Mouse (Mus musculus): ENCODE measurements at regions not wholly inside any gene's neighbourhood (a gene's known extent, or its start where the extent isn't known, plus 50 kb on each side); places are given as distances from the start of the nearest gene placed in this dataset.
"Not testable (repeated sequence)": the region's sequence is repeated elsewhere in the genome, so short reads cannot be mapped to it uniquely, and the experiment has no call there.

DNA sequence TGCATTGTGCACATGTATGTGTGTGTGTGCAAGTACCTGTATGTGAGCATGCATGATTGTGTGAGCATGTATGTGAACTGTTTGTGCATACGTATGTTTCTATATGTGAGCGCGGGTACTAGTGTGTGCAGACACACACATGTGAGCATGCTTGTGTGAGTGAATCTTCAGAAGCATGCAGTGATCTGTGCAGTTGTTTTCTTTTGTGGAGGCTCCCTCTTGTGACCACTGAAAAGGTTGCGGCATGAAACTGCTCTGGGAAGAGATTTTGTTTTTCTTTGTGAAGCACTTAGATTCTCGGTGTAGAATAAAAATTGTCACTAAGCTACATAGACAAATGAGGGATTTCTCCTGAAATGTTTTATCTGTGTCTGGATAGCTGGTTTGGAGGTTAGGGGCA lies 189.2 kb upstream of the Rapgef5 start:
- H3K9me3 ChIP-seq; H3K27ac ChIP-seq; H3K27me3 ChIP-seq; H3K36me3 ChIP-seq (replicated peaks); H3K9ac ChIP-seq; H3K4me3 ChIP-seq (replicated peaks); H3K4me1 ChIP-seq; H3K4me2 ChIP-seq: not testable (repeated sequence)
- peak; percentile 68; the same call in 1 of the 2 replicates for ATAC-seq (ENCODE audit: low FRiP score)
- WGBS: 54% methylated on average over 5 of the region's 5 CpGs

DNA sequence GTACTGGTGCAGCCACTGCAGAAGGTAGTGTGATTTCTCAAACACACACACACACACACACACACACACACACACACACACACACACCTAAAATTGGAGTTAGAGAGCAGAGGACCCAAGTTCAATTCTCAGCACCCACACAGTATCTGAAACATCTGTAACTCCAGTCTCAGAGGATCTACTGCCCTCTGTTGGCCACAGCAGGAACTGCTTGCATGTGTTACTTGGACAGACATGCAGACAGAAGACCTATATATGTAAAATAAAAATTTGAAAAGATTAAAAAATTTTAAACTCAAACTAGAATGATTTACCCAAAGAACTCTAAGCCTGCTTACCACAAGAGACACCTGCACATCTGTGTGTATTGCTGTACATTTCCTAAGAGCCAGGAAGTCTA lies 185.9 kb upstream of the Rapgef5 start:
- Histone ChIP-seq H3K27ac (no peak overlapping the region), H3K9me3 (no peaks in the 10 kb centered on the region; the same call in 1 of the 2 replicates), H3K36me3 (replicated peaks) (no peaks in the 10 kb centered on the region), H3K4me3 (replicated peaks) (no peak overlapping the region), H3K9ac (no peak overlapping the region), H3K4me2 (no peak overlapping the region), H3K27me3 (0 out of 2 replicates have a peak, but pooled peaks cover 4% of the 10 kb centered on the region), H3K4me1 (no peaks in the 10 kb centered on the region)
- no peak for ATAC-seq (ENCODE audit: low FRiP score)

- no peak overlapping the region for H3K27ac ChIP-seq
- no peak overlapping the region for H3K9ac ChIP-seq
These were observed 179.4 kb upstream of the Rapgef5 start for GRCm38 (mm10) chr12:117336856-117337255.

DNA sequence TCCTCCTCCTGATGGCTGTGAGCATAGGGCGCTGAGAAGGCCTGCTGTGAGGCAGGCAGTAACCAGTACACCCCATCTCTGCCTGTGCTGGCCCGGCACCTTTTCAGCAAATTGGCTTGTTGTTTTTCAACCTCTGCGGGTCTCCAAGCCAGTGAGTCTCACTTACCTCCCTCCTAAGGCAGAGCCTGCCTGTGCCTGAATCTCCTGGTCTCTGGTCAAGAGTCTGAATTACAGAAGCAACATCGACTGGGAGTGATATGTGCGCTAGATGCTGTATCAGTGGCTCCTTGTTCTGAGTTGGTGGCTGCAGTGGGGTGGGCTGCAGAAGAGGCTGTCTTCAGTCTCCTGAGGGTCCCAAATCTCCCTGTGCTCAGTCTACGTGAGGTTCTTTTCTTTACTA lies 174.0 kb upstream of the Rapgef5 start:
- H3K9me3 ChIP-seq: no peaks in the 10 kb centered on the region
- no peak overlapping the region for H3K4me3 ChIP-seq (replicated peaks)
- H3K4me1 ChIP-seq: peaks cover 70% of the 10 kb centered on the region
- peaks cover 2% of the 10 kb centered on the region; the same call in 1 of the 2 replicates for H3K27me3 ChIP-seq
- no peak overlapping the region for H3K4me2 ChIP-seq
- 33% methylated on average over 6 of the region's 6 CpGs for WGBS
- H3K9ac ChIP-seq: no peak overlapping the region
- no peaks in the 10 kb centered on the region for H3K36me3 ChIP-seq (replicated peaks)
- no peak for ATAC-seq (ENCODE audit: low FRiP score)
- H3K27ac ChIP-seq: peak overlapping the region; percentile 68

More at GRCm38 (mm10) chr12:117336856-117337255, 179.4 kb upstream of the Rapgef5 start:
- Histone ChIP-seq H3K4me3 (replicated peaks) (no peak overlapping the region), H3K4me2 (no peak overlapping the region), H3K4me1 (peaks cover 33% of the 10 kb centered on the region), H3K36me3 (replicated peaks) (no peaks in the 10 kb centered on the region), H3K9me3 (no peaks in the 10 kb centered on the region), H3K27me3 (0 out of 2 replicates have a peak, but pooled peaks cover 2% of the 10 kb centered on the region)
- ATAC-seq (ENCODE audit: low FRiP score): no peak
- 75% methylated on average over 4 of the region's 4 CpGs for WGBS

DNA sequence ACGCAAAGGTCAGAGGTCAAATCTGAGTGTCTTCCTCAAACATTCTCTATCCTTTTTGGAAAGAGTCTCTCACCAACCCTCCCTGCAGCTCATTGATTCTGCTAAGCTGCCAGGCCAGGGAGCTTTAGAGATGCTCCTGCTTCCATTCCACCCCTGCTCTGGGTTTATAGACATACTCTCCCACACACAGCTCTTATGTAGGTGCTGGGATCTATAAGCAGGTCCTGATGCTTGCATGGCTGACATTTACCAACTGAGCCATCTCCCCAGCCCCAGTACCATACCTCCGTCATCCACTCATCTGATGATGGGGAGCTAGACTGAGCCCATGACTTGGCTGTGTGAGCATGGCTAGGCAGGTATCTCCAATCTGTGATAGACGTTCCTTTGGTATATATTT lies 173.2 kb upstream of the Rapgef5 start:
- Histone ChIP-seq H3K27ac (peak overlapping the region; percentile 68; the same call in 1 of the 2 replicates), H3K4me1 (peaks cover 66% of the 10 kb centered on the region), H3K27me3 (peaks cover 2% of the 10 kb centered on the region; the same call in 1 of the 2 replicates), H3K4me2 (no peak overlapping the region), H3K9me3 (no peaks in the 10 kb centered on the region), H3K4me3 (replicated peaks) (no peak overlapping the region), H3K36me3 (replicated peaks) (no peaks in the 10 kb centered on the region), H3K9ac (no peak overlapping the region)
- ATAC-seq (ENCODE audit: low FRiP score): no peak
- 87% methylated on average over 3 of the region's 3 CpGs for WGBS

DNA sequence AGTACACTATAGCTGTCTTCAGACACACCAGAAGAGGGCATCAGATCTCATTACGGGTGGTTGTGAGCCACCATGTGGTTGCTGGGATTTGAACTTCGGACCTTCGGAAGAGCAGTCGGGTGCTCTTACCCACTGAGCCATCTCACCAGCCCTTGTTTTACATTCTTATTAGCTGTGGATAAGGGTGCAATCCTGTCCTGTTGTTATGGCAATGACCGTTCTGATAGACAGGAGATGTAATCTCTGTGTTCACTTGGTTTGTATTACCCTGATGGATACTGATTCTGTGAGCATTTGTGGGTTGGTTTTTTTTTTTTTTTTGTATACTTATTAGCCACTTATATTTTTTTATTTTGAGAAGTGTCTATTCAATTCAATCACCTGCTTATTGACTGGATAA lies 172.7 kb upstream of the Rapgef5 start:
- not testable (repeated sequence) for H3K9me3 ChIP-seq, H3K27ac ChIP-seq
- H3K4me1 ChIP-seq: peaks cover 66% of the 10 kb centered on the region

DNA sequence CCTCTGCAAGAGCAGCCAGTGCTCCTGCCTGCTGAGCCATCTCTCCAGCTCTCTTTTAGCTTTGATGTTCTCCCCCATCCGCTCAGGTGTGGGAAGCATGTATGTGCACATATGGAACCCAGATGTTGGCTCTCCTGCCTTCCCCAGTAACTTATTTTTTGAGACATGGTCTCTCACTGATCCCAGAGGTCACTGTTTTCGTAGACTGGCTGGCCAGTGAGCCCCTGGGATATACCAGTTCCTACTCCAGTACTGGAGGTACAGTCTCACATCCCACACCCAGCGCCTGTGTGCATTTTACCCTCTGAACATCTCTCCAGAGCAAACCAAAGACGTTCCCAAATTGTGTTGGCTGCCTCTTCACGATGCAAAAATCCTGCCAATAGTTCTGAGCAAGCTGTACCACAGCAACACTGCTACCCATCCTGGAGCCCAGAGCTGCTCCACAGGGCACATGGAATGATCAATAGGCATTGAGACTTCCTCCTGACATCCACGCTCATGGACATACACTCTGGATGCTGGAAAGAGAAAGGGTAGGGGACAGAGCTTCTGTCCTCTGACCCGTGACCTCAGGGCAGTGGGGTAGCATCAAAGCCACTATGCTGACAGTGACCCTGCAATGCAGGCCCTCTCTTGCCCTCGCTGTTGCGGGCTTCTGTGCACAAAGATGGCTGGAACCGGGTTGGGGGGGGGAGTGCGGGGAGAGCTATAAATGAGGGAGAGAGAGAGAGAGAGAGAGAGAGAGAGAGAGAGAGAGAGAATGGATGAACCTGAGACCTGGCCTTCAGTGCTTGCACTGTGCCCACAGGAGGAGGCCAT lies 171.8 kb upstream of the Rapgef5 start:
- Histone ChIP-seq H3K4me1 (peaks cover 66% of the 10 kb centered on the region), H3K4me3 (replicated peaks) (no peak overlapping the region), H3K9ac (no peak overlapping the region), H3K27ac (peak overlapping the region; percentile 91), H3K4me2 (peak overlapping the region; percentile 45), H3K36me3 (replicated peaks) (no peaks in the 10 kb centered on the region), H3K27me3 (peaks cover 2% of the 10 kb centered on the region; the same call in 1 of the 2 replicates), H3K9me3 (no peaks in the 10 kb centered on the region)
- peak; percentile 31 for ATAC-seq (ENCODE audit: low FRiP score)
- WGBS: 36% methylated on average over 11 of the region's 11 CpGs

More for the DNA sequence above, 172.7 kb upstream of the Rapgef5 start:
- ATAC-seq (ENCODE audit: low FRiP score); H3K4me2 ChIP-seq; H3K4me3 ChIP-seq (replicated peaks); H3K9ac ChIP-seq; H3K27me3 ChIP-seq; H3K36me3 ChIP-seq (replicated peaks): not testable (repeated sequence)
- WGBS: 80% methylated on average over 5 of the region's 5 CpGs

GRCm38 (mm10) chr12:117345088-117345977 lies 170.9 kb upstream of the Rapgef5 start:
- peak overlapping the region; percentile 45 for H3K4me2 ChIP-seq
- peak overlapping the region; percentile 91 for H3K27ac ChIP-seq
- H3K9ac ChIP-seq: no peak overlapping the region
- WGBS: 14% methylated on average over 20 of the region's 20 CpGs
- H3K27me3 ChIP-seq: peaks cover 6% of the 10 kb centered on the region; the same call in 1 of the 2 replicates
- H3K36me3 ChIP-seq (replicated peaks): no peaks in the 10 kb centered on the region
- peak; percentile 91 for ATAC-seq (ENCODE audit: low FRiP score)
- H3K4me3 ChIP-seq (replicated peaks): peak overlapping the region; percentile 20
- peaks cover 63% of the 10 kb centered on the region for H3K4me1 ChIP-seq
- no peaks in the 10 kb centered on the region for H3K9me3 ChIP-seq

- Histone ChIP-seq H3K4me2 (no peak overlapping the region), H3K4me3 (replicated peaks) (no peak overlapping the region)
- WGBS: 79% methylated on average over 2 of the region's 2 CpGs
These were observed 170.2 kb upstream of the Rapgef5 start for GRCm38 (mm10) chr12:117346091-117346490.

GRCm38 (mm10) chr12:117347135-117347534 lies 169.1 kb upstream of the Rapgef5 start:
- no peak overlapping the region for H3K4me3 ChIP-seq (replicated peaks)
- ATAC-seq (ENCODE audit: low FRiP score): no peak
- no peaks in the 10 kb centered on the region for H3K9me3 ChIP-seq
- H3K4me1 ChIP-seq: peaks cover 58% of the 10 kb centered on the region
- H3K9ac ChIP-seq: no peak overlapping the region
- no peaks in the 10 kb centered on the region for H3K36me3 ChIP-seq (replicated peaks)
- peaks cover 11% of the 10 kb centered on the region; the same call in 1 of the 2 replicates for H3K27me3 ChIP-seq
- H3K27ac ChIP-seq: no peak overlapping the region
- 50% methylated on average over 3 of the region's 3 CpGs for WGBS
- no peak overlapping the region for H3K4me2 ChIP-seq

More at GRCm38 (mm10) chr12:117346091-117346490, 170.2 kb upstream of the Rapgef5 start:
- no peak overlapping the region for H3K9ac ChIP-seq
- H3K27ac ChIP-seq: peak overlapping the region; percentile 91; the same call in 1 of the 2 replicates
- H3K4me1 ChIP-seq: peaks cover 59% of the 10 kb centered on the region
- H3K9me3 ChIP-seq: no peaks in the 10 kb centered on the region
- H3K36me3 ChIP-seq (replicated peaks): no peaks in the 10 kb centered on the region
- H3K27me3 ChIP-seq: peaks cover 7% of the 10 kb centered on the region; the same call in 1 of the 2 replicates
- ATAC-seq (ENCODE audit: low FRiP score): no peak

- H3K27me3 ChIP-seq: peaks cover 11% of the 10 kb centered on the region; the same call in 1 of the 2 replicates
- no peak overlapping the region for H3K4me3 ChIP-seq (replicated peaks)
- H3K9me3 ChIP-seq: no peaks in the 10 kb centered on the region
- 90% methylated on average over 3 of the region's 3 CpGs for WGBS
- ATAC-seq (ENCODE audit: low FRiP score): no peak
- H3K4me1 ChIP-seq: peaks cover 54% of the 10 kb centered on the region
- no peak overlapping the region for H3K4me2 ChIP-seq
- H3K9ac ChIP-seq: no peak overlapping the region
- no peak overlapping the region for H3K27ac ChIP-seq
- no peaks in the 10 kb centered on the region for H3K36me3 ChIP-seq (replicated peaks)
These were observed 167.8 kb upstream of the Rapgef5 start for GRCm38 (mm10) chr12:117348516-117348915.

GRCm38 (mm10) chr12:117351900-117352299 lies 164.4 kb upstream of the Rapgef5 start:
- Histone ChIP-seq H3K9ac (no peak overlapping the region), H3K27me3 (peaks cover 15% of the 10 kb centered on the region), H3K9me3 (no peaks in the 10 kb centered on the region), H3K27ac (peak overlapping the region; percentile 66; the same call in 1 of the 2 replicates), H3K4me1 (peaks cover 25% of the 10 kb centered on the region), H3K36me3 (replicated peaks) (no peaks in the 10 kb centered on the region), H3K4me3 (replicated peaks) (no peak overlapping the region), H3K4me2 (no peak overlapping the region)
- peak; percentile 50; the same call in 1 of the 2 replicates for ATAC-seq (ENCODE audit: low FRiP score)
- 5% methylated on average over 5 of the region's 5 CpGs for WGBS
